In the genomic region with DNA sequence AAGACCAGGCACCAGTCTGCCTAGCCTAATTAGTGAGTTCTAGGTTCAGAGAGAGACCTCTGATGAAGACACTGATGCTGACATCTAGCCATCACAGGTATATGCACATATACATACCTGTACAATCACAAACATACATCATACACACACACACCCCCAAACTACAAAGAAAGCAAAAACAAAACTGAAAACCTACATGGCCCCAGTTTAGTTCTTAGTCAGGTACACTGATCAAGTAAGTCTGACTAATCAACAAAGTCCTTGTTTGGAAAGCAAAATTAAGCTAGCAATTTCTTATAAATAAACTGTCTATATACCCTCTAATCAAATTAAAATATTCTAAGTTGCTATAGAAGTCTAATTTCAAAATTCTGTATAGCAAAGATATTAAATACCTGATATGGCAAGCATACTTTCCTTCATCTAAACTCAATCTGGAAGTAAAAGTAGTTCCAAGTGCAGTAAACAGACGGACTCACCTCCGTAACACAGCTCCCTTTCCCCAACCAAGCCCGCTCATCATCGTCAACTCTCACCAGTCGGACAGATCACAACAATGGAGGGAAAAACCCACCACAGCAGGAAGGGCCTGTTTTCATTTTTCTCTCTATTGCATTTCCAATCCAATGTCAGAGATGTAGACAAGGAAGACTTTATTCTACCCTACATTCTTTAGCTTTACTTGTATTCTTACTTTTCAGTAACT, we compare ENCODE assay signal across 17 mouse cellular contexts. TPM values are rescaled to one million over a fixed set of nuclear protein-coding genes. Genes with fewer than 3 reads are reported as not detected.
DNase-seq lines count a peak whose midpoint lies in the region; ATAC-seq lines count a peak whose summit lies in the region.
"Had no signal": no experiment of that assay in that cellular context is flagged by ENCODE, and none has a peak within 500 bp of the region (broad histone marks: within the 10 kb centered on the region; RNA-seq: fewer than 3 reads in every experiment).

No protein-coding gene starts in this region.

- H3K9ac ChIP-seq in forebrain, embryonic 14.5 days (ENCODE audit: low read length), result no peak overlapping the region
- H3K9ac ChIP-seq in forebrain, embryonic 12.5 days, result no peak overlapping the region
- H3K9ac ChIP-seq in midbrain, embryonic 16.5 days (ENCODE audit: low read depth, low read length), result no peak overlapping the region
- H3K9ac ChIP-seq in liver, embryonic 11.5 days (ENCODE audit: low read depth, low read length), result no peak overlapping the region
- H3K9ac ChIP-seq: heart, embryonic 13.5 days; intestine, embryonic 15.5 days; limb, embryonic 12.5 days; liver, embryonic 14.5 days; lung, embryonic 15.5 days had no signal

- no peak for DNase-seq in forebrain, embryonic 14.5 days (ENCODE audit: low spot score)
- DNase-seq in kidney, postnatal 10 days, result no peak
- DNase-seq in liver, embryonic 11.5 days (ENCODE audit: low spot score), result no peak
- DNase-seq: adrenal gland, adult 8-10 months; cerebellum, adult 9-11 months; kidney, adult 9 months had no signal

- 0 out of 2 replicates have a peak overlapping the region, but pooled peaks have one; percentile 6 for H3K4me3 ChIP-seq in forebrain, embryonic 14.5 days (ENCODE audit: low read depth, low read length)
- no peak overlapping the region for H3K4me3 ChIP-seq in forebrain, embryonic 12.5 days (replicated peaks)
- peak overlapping the region; percentile 31 for H3K4me3 ChIP-seq in megakaryocyte, embryonic 14.5 days (replicated peaks)
- H3K4me3 ChIP-seq in midbrain, embryonic 16.5 days (ENCODE audit: low read depth, low read length), result no peak overlapping the region
- no peak overlapping the region for H3K4me3 ChIP-seq in liver, embryonic 11.5 days (ENCODE audit: low read depth, low read length)
- H3K4me3 ChIP-seq: heart, embryonic 13.5 days; intestine, embryonic 15.5 days; limb, embryonic 12.5 days; lung, embryonic 15.5 days had no signal

- 76% methylated on average over 5 of the region's 5 CpGs for WGBS in forebrain, embryonic 14.5 days
- WGBS in forebrain, embryonic 12.5 days, result 81% methylated on average over 5 of the region's 5 CpGs
- 84% methylated on average over 5 of the region's 5 CpGs for WGBS in midbrain, embryonic 16.5 days
- 92% methylated on average over 5 of the region's 5 CpGs for WGBS in liver, embryonic 11.5 days

- no peaks in the 10 kb centered on the region for H3K9me3 ChIP-seq in forebrain, embryonic 14.5 days (replicated peaks; ENCODE audit: control insufficient read depth, low read length)
- H3K9me3 ChIP-seq in forebrain, embryonic 12.5 days, result no peaks in the 10 kb centered on the region
- no peaks in the 10 kb centered on the region for H3K9me3 ChIP-seq in megakaryocyte, embryonic 14.5 days
- H3K9me3 ChIP-seq in midbrain, embryonic 16.5 days (replicated peaks; ENCODE audit: control insufficient read depth, low read length, poor library complexity, severe bottlenecking), result no peaks in the 10 kb centered on the region
- no peaks in the 10 kb centered on the region for H3K9me3 ChIP-seq in liver, embryonic 11.5 days (ENCODE audit: control insufficient read depth, low read length)
- H3K9me3 ChIP-seq: heart, embryonic 13.5 days; intestine, embryonic 15.5 days; limb, embryonic 12.5 days; lung, embryonic 15.5 days had no signal

- no peaks in the 10 kb centered on the region for H3K36me3 ChIP-seq in forebrain, embryonic 14.5 days (ENCODE audit: control insufficient read depth, insufficient read depth, low read length)
- H3K36me3 ChIP-seq in forebrain, embryonic 12.5 days (replicated peaks), result no peaks in the 10 kb centered on the region
- peaks cover 34% of the 10 kb centered on the region for H3K36me3 ChIP-seq in megakaryocyte, embryonic 14.5 days (replicated peaks; ENCODE audit: low read length)
- no peaks in the 10 kb centered on the region for H3K36me3 ChIP-seq in midbrain, embryonic 16.5 days (ENCODE audit: control insufficient read depth, insufficient read depth, low read length)
- H3K36me3 ChIP-seq in liver, embryonic 11.5 days (ENCODE audit: control insufficient read depth, insufficient read depth, low read length), result no peaks in the 10 kb centered on the region
- H3K36me3 ChIP-seq: intestine, embryonic 15.5 days; lung, embryonic 15.5 days had no signal

- peaks cover 16% of the 10 kb centered on the region for H3K4me1 ChIP-seq in forebrain, embryonic 14.5 days (ENCODE audit: control insufficient read depth, insufficient read depth, low read length)
- peaks cover 10% of the 10 kb centered on the region for H3K4me1 ChIP-seq in forebrain, embryonic 12.5 days
- peaks cover 56% of the 10 kb centered on the region for H3K4me1 ChIP-seq in megakaryocyte, embryonic 14.5 days
- H3K4me1 ChIP-seq in midbrain, embryonic 16.5 days (ENCODE audit: control insufficient read depth, insufficient read depth, low read length), result peaks cover 16% of the 10 kb centered on the region
- no peaks in the 10 kb centered on the region; the same call in 1 of the 2 replicates for H3K4me1 ChIP-seq in liver, embryonic 11.5 days (replicated peaks; ENCODE audit: control insufficient read depth, insufficient read depth, low read length)
- H3K4me1 ChIP-seq: intestine, embryonic 15.5 days had no signal

- H3K27me3 ChIP-seq in forebrain, embryonic 14.5 days (replicated peaks; ENCODE audit: control insufficient read depth, insufficient read depth, low read length), result no peaks in the 10 kb centered on the region
- no peaks in the 10 kb centered on the region for H3K27me3 ChIP-seq in forebrain, embryonic 12.5 days
- no peaks in the 10 kb centered on the region for H3K27me3 ChIP-seq in megakaryocyte, embryonic 14.5 days (replicated peaks)
- H3K27me3 ChIP-seq in midbrain, embryonic 16.5 days (ENCODE audit: control insufficient read depth, insufficient read depth, low read depth, low read length), result no peaks in the 10 kb centered on the region
- H3K27me3 ChIP-seq in liver, embryonic 11.5 days (replicated peaks; ENCODE audit: control insufficient read depth, insufficient read depth, low read length), result no peaks in the 10 kb centered on the region
- H3K27me3 ChIP-seq: heart, embryonic 13.5 days; intestine, embryonic 15.5 days; limb, embryonic 12.5 days; lung, embryonic 15.5 days had no signal

- no peak for ATAC-seq in forebrain, embryonic 14.5 days
- ATAC-seq in forebrain, embryonic 12.5 days (ENCODE audit: low FRiP score), result no peak
- no peak for ATAC-seq in megakaryocyte, adult 5-6 weeks (ENCODE audit: poor library complexity, severe bottlenecking)
- peak; percentile 4 for ATAC-seq in CD4-positive, CD25-positive, alpha-beta regulatory T cell, adult 4 months
- ATAC-seq in midbrain, embryonic 16.5 days, result no peak
- ATAC-seq in liver, embryonic 11.5 days (replicated peaks; ENCODE audit: low FRiP score), result no peak
- ATAC-seq: intestine, embryonic 15.5 days had no signal

- H3K4me2 ChIP-seq in forebrain, embryonic 14.5 days (ENCODE audit: low read length), result peak overlapping the region; percentile 25; the same call in 1 of the 2 replicates
- H3K4me2 ChIP-seq in forebrain, embryonic 12.5 days, result no peak overlapping the region
- peak overlapping the region; percentile 28 for H3K4me2 ChIP-seq in midbrain, embryonic 16.5 days (ENCODE audit: low read length)
- no peak overlapping the region for H3K4me2 ChIP-seq in liver, embryonic 11.5 days
- H3K4me2 ChIP-seq: intestine, embryonic 15.5 days; limb, embryonic 12.5 days; lung, embryonic 15.5 days had no signal

- H3K27ac ChIP-seq in forebrain, embryonic 14.5 days (ENCODE audit: low read depth, low read length), result no peak overlapping the region
- no peak overlapping the region for H3K27ac ChIP-seq in forebrain, embryonic 12.5 days
- no peak overlapping the region for H3K27ac ChIP-seq in midbrain, embryonic 16.5 days (ENCODE audit: low read length)
- H3K27ac ChIP-seq in liver, embryonic 11.5 days (ENCODE audit: low read depth, low read length), result no peak overlapping the region
- H3K27ac ChIP-seq: heart, embryonic 13.5 days; intestine, embryonic 15.5 days; limb, embryonic 12.5 days; liver, embryonic 14.5 days; lung, embryonic 15.5 days; stomach, postnatal 0 days had no signal

RNA-seq across cellular contexts. Expression of a gene that starts 3.0 kb away (rescaled TPM):
- polyA plus RNA-seq in forebrain, embryonic 14.5 days (2014; fragmentation: Nextera tagmentation; extraction: Ambion mirVana), result 21.3 and 27.5 TPM in 2 replicates
- polyA plus RNA-seq in forebrain, embryonic 12.5 days (2016; fragmentation: Nextera tagmentation; extraction: Ambion mirVana), result 25.3 and 28.3 TPM in 2 replicates
- polyA plus RNA-seq in megakaryocyte, embryonic 14.5 days (2012; ENCODE audit: insufficient read depth, low replicate concordance), result 0.92 and 1.8 TPM in 2 replicates
- 30.3 and 33.4 TPM in 2 replicates for total RNA-seq in megakaryocyte, adult 5-6 weeks (2015)
- 24.0 and 27.7 TPM in 2 replicates for total RNA-seq in megakaryocyte, adult 5-6 weeks (2017)
- polyA plus RNA-seq in CD4-positive, CD25-positive, alpha-beta regulatory T cell, adult 4 months (2017; shearing (Covaris generic)), result 10 to 100 TPM in 1 of 2 experiments, 1 to 10 TPM in 1; 7.6 to 10.7 TPM
- 19.7 and 22.4 TPM in 2 replicates for polyA plus RNA-seq in midbrain, embryonic 16.5 days (2015; fragmentation: Nextera tagmentation; extraction: Ambion mirVana)
- 12.9 and 14.0 TPM in 2 replicates for polyA plus RNA-seq in liver, embryonic 11.5 days (2014; fragmentation: Nextera tagmentation; extraction: Ambion mirVana)

Comparison
In these comparisons a context has a peak if more than half of its experiments do, and no peak if none do; other contexts are left out.
1. H3K4me2 ChIP-seq: peak in forebrain, embryonic 14.5 days (single experiment) and midbrain, embryonic 16.5 days (single experiment); none in forebrain, embryonic 12.5 days (single experiment) and liver, embryonic 11.5 days (single experiment).
2. H3K4me3 ChIP-seq: peak in forebrain, embryonic 14.5 days (single experiment) and megakaryocyte, embryonic 14.5 days (single experiment); none in forebrain, embryonic 12.5 days (single experiment), midbrain, embryonic 16.5 days (single experiment) and liver, embryonic 11.5 days (single experiment).